Mouse (Mus musculus) heart, postnatal 0 days (tissue): ENCODE results near the gene C1galt1c1.

Source experiments
- CTCF ChIP-seq: IDR thresholded peaks from 2 replicates; pipeline ENCODE4 v1.5.1; 2016; ENCODE audit warnings: antibody characterized with exemption, control low read depth, low read depth
- EP300 ChIP-seq: IDR thresholded peaks from 2 replicates; pipeline ENCODE4 v1.6.1; 2016; ENCODE audit warnings: antibody characterized with exemption, low read depth

DNA sequence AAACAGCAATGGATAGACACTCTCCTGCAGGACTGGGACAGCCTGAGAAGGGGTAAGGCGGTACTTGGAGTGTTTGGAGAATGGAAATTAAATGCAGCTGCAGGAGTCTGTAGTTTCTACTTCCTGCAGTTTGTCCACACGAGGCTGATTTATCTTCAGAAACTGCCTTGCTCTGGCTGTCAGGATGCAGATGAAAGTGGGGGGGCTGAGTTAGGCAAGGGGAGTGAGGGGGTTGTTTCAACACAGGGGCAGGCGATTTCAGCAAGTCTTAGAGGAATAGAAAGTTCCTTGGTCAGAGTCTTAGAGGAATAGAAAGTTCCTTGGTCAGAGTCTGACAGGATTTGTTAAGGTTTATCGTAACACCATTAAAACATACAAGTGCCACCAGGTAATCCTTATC is 7.3 kb upstream of the C1galt1c1 start:
- TF ChIP-seq EP300 = no peak
- TF ChIP-seq CTCF = no peak
